Mouse (Mus musculus): ENCODE measurements around the gene Gm597.

The Gm597 gene

DNA sequence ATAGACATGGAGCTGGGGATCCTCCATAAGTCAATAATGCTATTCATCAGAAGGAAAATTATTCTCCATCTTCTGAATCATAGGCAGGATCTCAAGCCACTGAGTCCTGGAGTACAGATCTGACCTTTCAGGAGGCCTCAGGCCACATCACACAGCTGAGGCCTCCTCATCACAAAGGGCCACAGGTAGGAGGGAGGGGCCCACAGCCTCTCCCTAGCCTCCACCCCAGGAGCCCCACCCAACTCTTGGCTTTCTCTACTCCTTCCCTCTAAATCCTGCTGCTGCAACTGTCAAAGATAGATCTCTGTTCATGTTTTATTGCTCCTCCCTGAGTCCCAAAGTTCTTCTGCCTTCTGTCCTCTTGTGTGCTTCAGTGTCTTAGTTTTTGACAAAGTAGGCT is at the start of gene Gm597:
Gm597 (minus strand) TSS at position 101 of the 400 bp plus-strand sequence.
- DNase-seq (ENCODE audit: low spot score): no peak

DNA sequence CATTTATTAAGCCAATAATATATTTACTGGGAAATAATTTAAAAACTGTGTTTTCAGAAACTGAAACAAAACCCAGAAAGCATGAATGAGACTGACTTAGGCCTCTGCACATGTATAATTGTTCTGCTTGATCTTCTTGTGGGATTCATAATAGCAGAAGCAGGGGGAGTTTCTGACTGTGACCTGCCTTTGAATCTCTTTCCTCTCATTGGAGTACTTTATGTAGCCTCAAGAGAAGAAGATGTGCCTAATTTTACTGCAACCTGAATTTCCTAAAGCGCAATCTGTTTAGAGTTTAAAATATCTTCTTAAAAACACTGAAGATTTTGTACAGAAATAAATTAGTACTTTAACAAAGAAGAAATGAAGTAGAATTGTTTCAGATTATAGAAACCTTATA is 27.6 kb upstream of the Gm597 start:
- no peak for DNase-seq (ENCODE audit: low spot score)

DNA sequence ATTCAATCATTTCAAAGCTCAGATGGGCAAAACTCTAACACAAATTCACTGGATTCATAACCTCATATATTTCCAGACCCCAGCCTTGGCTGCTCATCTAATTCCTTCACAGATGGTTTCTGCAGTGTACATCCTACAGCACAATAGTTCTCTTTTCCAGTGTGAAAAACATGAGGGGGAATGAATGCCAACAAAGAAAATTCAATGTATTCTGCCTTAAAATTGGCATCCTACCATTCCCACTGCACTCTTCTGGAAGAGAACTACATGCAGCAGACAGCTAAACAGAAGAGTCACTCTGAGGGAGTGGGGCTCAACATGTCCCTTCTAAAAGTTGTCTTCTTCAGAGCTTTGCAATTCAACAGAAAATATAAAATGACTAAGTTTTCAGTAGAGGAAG is 26.6 kb upstream of the Gm597 start:
- no peak for DNase-seq (ENCODE audit: low spot score)

DNA sequence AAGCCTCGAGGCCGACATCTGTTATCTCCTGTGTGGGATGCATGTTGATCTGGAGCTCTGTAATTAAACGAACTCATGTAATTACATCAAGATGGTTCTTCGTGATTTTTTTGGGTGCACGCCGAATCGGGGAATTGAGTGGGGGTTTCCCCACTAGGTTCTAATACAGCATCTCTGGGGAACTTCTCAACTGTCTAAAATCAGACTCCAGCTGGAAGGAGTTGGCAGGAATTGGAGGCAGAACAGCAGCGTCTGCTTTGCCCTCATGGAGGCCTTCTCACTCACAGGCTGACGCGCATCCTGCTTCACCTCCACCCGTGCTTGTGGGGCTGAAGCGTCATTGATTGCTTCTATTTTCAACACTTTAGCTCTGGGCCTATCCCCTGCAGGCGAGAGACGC is 20.8 kb upstream of the Gm597 start:
- DNase-seq (ENCODE audit: low spot score): no peak
